Mouse (Mus musculus) forebrain, postnatal 0 days (tissue): Measurements from ENCODE around the gene Tfeb. TPM values are rescaled to one million over a fixed set of nuclear protein-coding genes. Genes with fewer than 3 reads are reported as not detected.
A peak's percentile ranks its signal among the peaks of the same experiment; 100 is the strongest.

Source experiments
- ATAC-seq: fragments of 200-750 bp; cut with Nextera tagmentation; 2 replicates; pipeline ENCODE4 v1.8.0; 2017; ENCODE audit warnings: mild to moderate bottlenecking, moderate library complexity
- DNase-seq: peaks from one replicate; pipeline ENCODE4 v3.0.0-alpha.2; 2015
- H3K27ac ChIP-seq: fragments of 300-500 bp; sonication (generic); 2 replicates; pipeline ENCODE4 v1.5.1; 2014; ENCODE audit warnings: low read depth, mild to moderate bottlenecking, antibody characterized with exemption, low read length, moderate library complexity, mixed read lengths
- H3K27me3 ChIP-seq: fragments of 300-500 bp; sonication (generic); 2 replicates; pipeline ENCODE4 v1.6.1; 2014; ENCODE audit warnings: mild to moderate bottlenecking, low read length, mixed read lengths; ENCODE audit not compliant: insufficient read depth
- H3K36me3 ChIP-seq: fragments of 300-500 bp; sonication (generic); 2 replicates; pipeline ENCODE4 v1.6.1; 2014; ENCODE audit warnings: mild to moderate bottlenecking, moderate library complexity; ENCODE audit not compliant: insufficient read depth
- H3K4me1 ChIP-seq: fragments of 300-500 bp; sonication (generic); 2 replicates; pipeline ENCODE4 v1.6.1; 2014; ENCODE audit warnings: antibody characterized with exemption; ENCODE audit not compliant: insufficient read depth
- H3K4me2 ChIP-seq: fragments of 300-500 bp; sonication (generic); 2 replicates; pipeline ENCODE4 v1.6.1; 2014; ENCODE audit warnings: low read depth, mild to moderate bottlenecking, moderate library complexity
- H3K4me3 ChIP-seq: fragments of 300-500 bp; sonication (generic); 2 replicates; pipeline ENCODE4 v1.5.1; 2014; ENCODE audit warnings: low read depth, low read length, mixed read lengths
- H3K9ac ChIP-seq: fragments of 300-500 bp; sonication (generic); 2 replicates; pipeline ENCODE4 v1.6.1; 2014; ENCODE audit warnings: mild to moderate bottlenecking
- H3K9me3 ChIP-seq: fragments of 300-500 bp; sonication (generic); 2 replicates; pipeline ENCODE4 v1.6.1; 2016; ENCODE audit warnings: low read length
- CTCF ChIP-seq: sonication (generic); IDR thresholded peaks from 2 replicates; pipeline ENCODE4 v1.5.1; 2016; ENCODE audit warnings: antibody characterized with exemption, control low read depth, low read depth
- WGBS: fragments of 180-500 bp; shearing (Covaris S2); extraction: QIAGEN DNeasy Blood & Tissue Kit; methylation state at CpG from one replicate; pipeline ENCODE4 v1.1.7; 2014; 5-methylcytosine and 5-hydroxymethylcytosine counted together
- polyA plus RNA-seq: library from polyadenylated mRNA; unstranded; fragments of >200 nt; fragmentation: Nextera tagmentation; extraction: Ambion mirVana; gene quantifications from 2 replicates; pipeline ENCODE4 v1.2.1, GENCODE M21; 2015
- total RNA-seq: library from RNA; depleted of rRNA; stranded (reverse); fragments of >200 nt; gene quantifications from 2 replicates; pipeline ENCODE4 v1.2.3, GENCODE M21; 2014

Tfeb gene
- total and polyA plus RNA-seq, 2 experiments from 2014 or later, result 4.6 to 5.5 TPM

- DNase-seq (no peak), ATAC-seq (no peak)
- no peaks in the 10 kb centered on the region for H3K36me3 ChIP-seq
- WGBS, result 74% methylated on average over 14 of the region's 14 CpGs
- H3K9ac ChIP-seq, result no peak overlapping the region
- H3K4me1 ChIP-seq, result 0 out of 2 replicates have a peak, but pooled peaks cover 3% of the 10 kb centered on the region
- TF ChIP-seq CTCF, result no peak
- H3K4me3 ChIP-seq, result no peak overlapping the region
- H3K27me3 ChIP-seq, result peaks cover 14% of the 10 kb centered on the region
- no peak overlapping the region for H3K27ac ChIP-seq
- H3K4me2 ChIP-seq, result no peak overlapping the region
- no peaks in the 10 kb centered on the region for H3K9me3 ChIP-seq
Observed at GRCm38 (mm10) chr17:47735553-47736100, 1.2 kb upstream of the Tfeb start.

- Histone ChIP-seq H3K9me3 (no peaks in the 10 kb centered on the region), H3K36me3 (no peaks in the 10 kb centered on the region), H3K27ac (no peak overlapping the region), H3K9ac (peak overlapping the region; percentile 46), H3K27me3 (peaks cover 14% of the 10 kb centered on the region), H3K4me2 (peak overlapping the region; percentile 95), H3K4me1 (0 out of 2 replicates have a peak, but pooled peaks cover 3% of the 10 kb centered on the region), H3K4me3 (peak overlapping the region; percentile 52)
- DNase-seq (peak; percentile 12), ATAC-seq (peak; percentile 47)
- WGBS, result 3% methylated on average over 31 of the region's 60 CpGs
- TF ChIP-seq CTCF, result no peak
Observed at GRCm38 (mm10) chr17:47737271-47738065, 638 bp downstream of the Tfeb start.

GRCm38 (mm10) chr17:47738066-47738878 lies 1.4 kb downstream of the Tfeb start:
- H3K9me3 ChIP-seq, result no peaks in the 10 kb centered on the region
- no peaks in the 10 kb centered on the region for H3K36me3 ChIP-seq
- ATAC-seq, result 0 out of 2 replicates have a peak, but pooled peaks have one; percentile 16
- TF ChIP-seq CTCF, result no peak
- 3% methylated on average over 60 of the region's 61 CpGs for WGBS
- peaks cover 14% of the 10 kb centered on the region for H3K27me3 ChIP-seq
- no peak overlapping the region for H3K27ac ChIP-seq
- H3K4me1 ChIP-seq, result 0 out of 2 replicates have a peak, but pooled peaks cover 3% of the 10 kb centered on the region
- peak overlapping the region; percentile 52 for H3K4me3 ChIP-seq
- H3K4me2 ChIP-seq, result peak overlapping the region; percentile 95
- peak overlapping the region; percentile 41 for H3K9ac ChIP-seq
- no peak for DNase-seq

- no peak for ATAC-seq
- no peak for TF ChIP-seq CTCF
- 11% methylated on average over 20 of the region's 20 CpGs for WGBS
- peak; percentile 9 for DNase-seq
- no peak overlapping the region for H3K27ac ChIP-seq
- peak overlapping the region; percentile 52; the same call in 1 of the 2 replicates for H3K4me3 ChIP-seq
- peaks cover 14% of the 10 kb centered on the region for H3K27me3 ChIP-seq
- H3K9ac ChIP-seq, result no peak overlapping the region
- H3K4me1 ChIP-seq, result 0 out of 2 replicates have a peak, but pooled peaks cover 3% of the 10 kb centered on the region
- no peaks in the 10 kb centered on the region for H3K9me3 ChIP-seq
- no peaks in the 10 kb centered on the region for H3K36me3 ChIP-seq
- peak overlapping the region; percentile 95 for H3K4me2 ChIP-seq
Observed at GRCm38 (mm10) chr17:47738879-47739798, 2.3 kb downstream of the Tfeb start.

- Histone ChIP-seq H3K4me1 (0 out of 2 replicates have a peak, but pooled peaks cover 3% of the 10 kb centered on the region), H3K27me3 (peaks cover 14% of the 10 kb centered on the region), H3K4me2 (no peak overlapping the region), H3K27ac (no peak overlapping the region), H3K9ac (no peak overlapping the region), H3K36me3 (no peaks in the 10 kb centered on the region), H3K9me3 (no peaks in the 10 kb centered on the region), H3K4me3 (no peak overlapping the region)
- DNase-seq, result no peak
- WGBS, result 67% methylated on average over 2 of the region's 2 CpGs
- no peak for ATAC-seq
- no peak for TF ChIP-seq CTCF
Observed at GRCm38 (mm10) chr17:47740186-47740585, 3.4 kb downstream of the Tfeb start.

- DNase-seq (no peak), ATAC-seq (no peak)
- Histone ChIP-seq H3K36me3 (no peaks in the 10 kb centered on the region), H3K4me3 (no peak overlapping the region), H3K4me2 (no peak overlapping the region), H3K9me3 (no peaks in the 10 kb centered on the region), H3K27me3 (peaks cover 2% of the 10 kb centered on the region), H3K9ac (no peak overlapping the region), H3K4me1 (0 out of 2 replicates have a peak, but pooled peaks cover 3% of the 10 kb centered on the region), H3K27ac (no peak overlapping the region)
- WGBS, result 47% methylated on average over 16 of the region's 16 CpGs
- peak; percentile 43 for TF ChIP-seq CTCF
Observed at GRCm38 (mm10) chr17:47742991-47743734, 6.3 kb downstream of the Tfeb start.
